Mouse (Mus musculus) G1E (cell line): Measurements from ENCODE around the gene Prap1.

ENCODE experiments used
- CTCF ChIP-seq: IDR thresholded peaks from 2 replicates; pipeline ENCODE4 v1.5.1; 2012; ENCODE audit warnings: low read depth, low read length, inconsistent platforms, mixed read lengths
- GATA1 ChIP-seq: IDR thresholded peaks from 2 replicates; pipeline ENCODE4 v1.6.1; 2012; ENCODE audit warnings: borderline replicate concordance, low read length, inconsistent platforms, mixed read lengths
- POLR2AphosphoS5 ChIP-seq: IDR thresholded peaks from 2 replicates; pipeline ENCODE4 v1.6.1; 2012; ENCODE audit warnings: low read depth, low read length, inconsistent platforms; ENCODE audit not compliant: insufficient replicate concordance
- TAL1 ChIP-seq: conservative IDR thresholded peaks from 2 replicates; pipeline ENCODE4 v1.6.1; 2012; ENCODE audit warnings: low read depth, low read length, inconsistent platforms, mixed read lengths

DNA sequence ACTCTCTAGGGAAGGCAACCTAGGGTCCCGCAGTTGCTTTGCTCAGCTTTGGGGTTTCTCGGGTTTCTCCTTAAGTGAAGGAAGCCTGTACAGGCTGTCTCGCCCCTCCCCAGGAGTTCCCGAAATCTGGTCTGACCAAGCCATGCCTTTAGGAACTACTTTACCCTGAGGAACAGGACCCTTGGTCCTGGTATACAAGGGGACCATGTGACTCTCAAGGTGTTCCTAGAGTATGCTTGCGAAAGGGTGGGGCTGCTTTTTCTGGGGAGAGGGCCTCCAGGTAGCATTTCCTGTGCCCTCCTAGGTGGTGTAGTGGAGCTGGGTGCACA is 32.8 kb downstream of the Prap1 start:
- TF ChIP-seq CTCF, result no peak
- TF ChIP-seq TAL1, result no peak
- no peak for TF ChIP-seq GATA1
- no peak for TF ChIP-seq POLR2AphosphoS5
